Mouse (Mus musculus): ENCODE measurements around the gene Rubcnl. TPM values are rescaled to one million over a fixed set of nuclear protein-coding genes. Genes with fewer than 3 reads are reported as not detected.

Gene Rubcnl
- total RNA-seq, 2 experiments from 2014 or later, result 1.2 to 1.3 TPM

DNA sequence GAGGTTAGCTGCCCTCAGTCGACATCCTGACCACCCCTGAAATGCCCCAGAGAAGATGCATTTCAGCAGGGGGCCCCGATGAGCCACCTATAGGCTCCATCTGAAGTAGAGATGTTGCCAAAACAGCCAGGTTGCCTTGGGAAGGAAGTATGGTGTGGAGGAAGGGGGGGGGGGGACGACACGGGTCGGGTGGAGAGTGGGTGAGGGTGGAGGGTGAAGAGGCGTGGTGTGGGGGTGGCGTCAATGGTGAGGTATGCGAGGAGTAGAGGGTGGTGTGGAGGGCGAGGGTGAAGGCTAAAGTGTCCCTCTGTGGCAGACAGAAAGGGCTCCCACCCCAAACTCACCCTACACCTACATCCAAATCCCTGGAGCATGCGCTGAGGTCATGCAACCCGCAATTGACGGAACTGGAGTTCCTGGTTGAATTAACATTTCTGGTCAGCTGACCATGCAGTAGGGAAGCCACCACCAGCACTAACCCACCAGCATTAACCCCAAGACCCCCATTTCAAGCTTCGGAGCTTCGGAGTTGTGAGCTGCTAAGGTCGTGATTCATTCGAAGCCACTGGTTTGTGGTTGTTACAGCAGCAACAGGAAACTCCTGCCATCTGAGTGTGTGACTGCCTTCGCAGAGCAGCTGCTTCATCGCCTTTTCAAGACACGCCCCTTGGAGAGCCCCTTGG, 52.7 kb downstream of the Rubcnl start:
- DNase-seq (ENCODE audit: low spot score in 2 of 2), result no peak

DNA sequence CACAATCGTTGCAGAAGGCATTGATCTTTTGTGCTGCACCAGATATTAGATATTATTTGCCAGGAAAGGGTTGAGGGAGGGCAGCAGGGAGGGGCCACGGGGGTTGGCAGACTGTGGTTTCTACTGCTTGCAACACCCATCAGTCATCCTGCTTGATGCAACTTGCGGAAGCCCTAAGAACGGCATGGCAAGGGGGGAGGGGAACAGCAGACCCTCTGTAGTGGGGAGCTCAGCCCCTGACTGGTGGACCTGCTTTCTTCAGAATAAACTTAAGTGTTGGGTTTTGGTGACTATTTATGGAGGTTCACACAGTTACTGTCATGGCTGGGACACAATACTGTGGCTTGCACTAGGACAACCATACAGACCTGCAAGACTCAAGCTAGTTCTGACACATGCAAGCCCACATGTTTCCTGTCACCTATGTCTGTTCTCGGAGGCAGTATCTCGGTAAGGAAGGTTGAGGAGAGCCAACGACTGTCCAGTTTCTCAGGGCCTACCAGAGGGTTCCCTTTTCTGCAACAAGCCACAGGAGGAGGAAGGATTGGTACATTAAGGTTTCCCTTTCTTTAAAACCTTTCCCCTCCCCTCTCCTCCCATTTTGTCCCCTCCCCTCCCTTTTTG, 53.6 kb downstream of the Rubcnl start:
- DNase-seq (ENCODE audit: low spot score in 2 of 2), result no peak

DNA sequence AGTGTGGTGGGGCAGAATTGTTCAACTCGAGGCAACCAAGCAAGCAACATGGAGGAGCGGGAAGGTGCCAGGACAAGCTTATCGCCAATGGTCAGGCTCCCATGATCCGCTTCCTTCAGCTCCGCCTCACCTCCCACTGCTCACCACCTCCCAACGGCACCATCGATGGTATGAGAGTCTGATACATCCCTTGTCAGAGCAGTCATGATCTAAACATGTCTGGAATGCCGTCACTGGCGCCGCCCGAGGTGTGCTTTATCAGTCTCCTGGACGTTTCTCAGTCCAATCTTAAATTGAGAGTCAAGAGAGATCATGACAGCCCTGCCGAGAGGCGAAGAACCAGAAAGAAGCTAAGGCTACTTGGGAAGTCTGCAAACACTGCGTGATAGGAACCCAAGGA, 55.3 kb downstream of the Rubcnl start:
- no peak for DNase-seq (ENCODE audit: low spot score in 2 of 2)

DNA sequence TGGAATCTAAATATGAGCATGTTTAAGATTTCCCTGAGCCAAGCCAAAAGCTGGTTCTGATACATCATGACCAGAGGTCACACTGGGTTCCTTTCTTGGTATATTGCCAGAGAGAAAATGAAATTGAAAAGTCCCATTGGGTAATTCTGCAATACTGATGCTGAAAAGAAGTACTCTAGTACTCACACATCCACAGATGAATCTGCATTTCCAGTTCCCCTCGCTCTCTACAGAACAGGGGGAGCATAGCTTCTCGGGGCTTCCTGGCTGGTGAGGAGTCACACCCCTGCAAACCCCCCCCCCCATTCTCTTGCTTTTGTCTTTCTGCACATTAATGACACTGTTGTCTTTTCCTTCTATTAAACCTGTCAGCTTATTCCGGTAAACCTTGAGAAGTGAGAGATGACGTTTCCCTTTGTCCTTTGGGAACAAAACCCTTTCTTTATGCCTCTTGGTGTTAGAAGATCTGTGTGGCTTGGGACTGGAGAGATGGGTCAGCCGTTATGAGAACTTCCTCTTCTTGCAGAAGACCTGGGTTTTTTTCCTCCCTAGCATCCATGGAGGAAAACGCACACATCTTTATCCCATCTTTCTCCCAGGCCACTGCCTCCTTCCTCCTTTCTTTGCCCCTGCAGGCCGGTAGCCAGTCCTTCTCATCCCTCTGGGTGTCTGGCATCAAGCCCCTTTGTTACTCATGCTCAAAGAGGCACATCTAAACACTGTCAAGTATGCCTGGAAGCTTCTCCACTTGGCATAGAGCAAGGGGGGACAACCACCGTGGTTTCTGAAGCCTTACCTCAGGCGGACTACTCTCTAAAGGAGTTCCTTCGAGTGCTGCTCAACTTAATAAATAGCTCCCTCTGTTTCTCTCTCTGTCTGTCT, 59.7 kb downstream of the Rubcnl start:
- no peak for DNase-seq (ENCODE audit: low spot score in 2 of 2)

DNA sequence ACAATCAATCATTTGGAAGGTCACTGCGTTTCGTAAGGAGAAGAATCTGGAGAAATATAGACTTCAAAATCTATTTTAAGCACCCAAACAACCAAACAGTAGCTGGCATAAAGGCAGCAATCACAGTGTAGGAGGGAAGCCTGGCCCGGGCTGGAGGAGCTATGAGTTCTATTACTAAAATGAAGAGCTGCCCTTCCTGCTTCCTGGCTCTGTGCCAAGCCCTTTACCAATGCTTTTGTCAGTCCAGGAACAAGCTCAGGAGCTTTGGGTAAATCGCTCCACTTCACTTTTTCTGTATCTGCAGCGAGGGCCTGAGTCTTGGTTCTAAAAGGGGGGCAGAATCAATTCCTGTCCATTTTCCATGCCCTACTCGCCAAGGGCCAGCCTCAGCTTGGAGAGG, 62.1 kb downstream of the Rubcnl start:
- no peak for DNase-seq (ENCODE audit: low spot score in 2 of 2)

Other genes starting within 250 kb of the Rubcnl start
- 10 to 100 TPM; 25.9 to 27.4 TPM for gene Lrch1, start 68.2 kb upstream of the Rubcnl start, total RNA-seq (2021)
- under 1 TPM in 1 of 2 experiments, not detected in 1; 0.11 TPM for gene Lrrc63, start 114.9 kb downstream of the Rubcnl start, total RNA-seq (2021)
- 10 to 100 TPM; 19.9 to 22.8 TPM for gene Lcp1, start 115.1 kb downstream of the Rubcnl start, total RNA-seq (2021)
- gene Cpb2, start 226.3 kb downstream of the Rubcnl start, total RNA-seq (2021), result 10 to 100 TPM in 1 of 2 experiments, 1 to 10 TPM in 1; 6.4 to 27.8 TPM